Mouse (Mus musculus) G1E (cell line): ENCODE data around the gene Gm49027.

Source experiments
- CTCF ChIP-seq: IDR thresholded peaks from 2 replicates; pipeline ENCODE4 v1.5.1; 2012; ENCODE audit warnings: low read depth, low read length, inconsistent platforms, mixed read lengths
- GATA1 ChIP-seq: IDR thresholded peaks from 2 replicates; pipeline ENCODE4 v1.6.1; 2012; ENCODE audit warnings: borderline replicate concordance, low read length, inconsistent platforms, mixed read lengths
- GATA2 ChIP-seq: IDR thresholded peaks from 2 replicates; pipeline ENCODE4 v1.6.1; 2012; ENCODE audit warnings: low read depth, low read length, inconsistent platforms, borderline replicate concordance
- POLR2AphosphoS5 ChIP-seq: IDR thresholded peaks from 2 replicates; pipeline ENCODE4 v1.6.1; 2012; ENCODE audit warnings: low read depth, low read length, inconsistent platforms; ENCODE audit not compliant: insufficient replicate concordance
- TAL1 ChIP-seq: conservative IDR thresholded peaks from 2 replicates; pipeline ENCODE4 v1.6.1; 2012; ENCODE audit warnings: low read depth, low read length, inconsistent platforms, mixed read lengths

GRCm38 (mm10) chr5:123512102-123512501 is 13.2 kb downstream of the Gm49027 start:
- TF ChIP-seq CTCF (no peak), TAL1 (no peak), GATA2 (no peak), POLR2AphosphoS5 (no peak), GATA1 (no peak)
